Mouse (Mus musculus): Measurements from ENCODE around the gene Iqce.

The Iqce gene

GRCm38 (mm10) chr5:140702103-140702513 lies at the start of gene Iqce:
TSS of gene Iqce (minus strand) at chr5:140702378.
- peak; percentile 90 for DNase-seq

DNA sequence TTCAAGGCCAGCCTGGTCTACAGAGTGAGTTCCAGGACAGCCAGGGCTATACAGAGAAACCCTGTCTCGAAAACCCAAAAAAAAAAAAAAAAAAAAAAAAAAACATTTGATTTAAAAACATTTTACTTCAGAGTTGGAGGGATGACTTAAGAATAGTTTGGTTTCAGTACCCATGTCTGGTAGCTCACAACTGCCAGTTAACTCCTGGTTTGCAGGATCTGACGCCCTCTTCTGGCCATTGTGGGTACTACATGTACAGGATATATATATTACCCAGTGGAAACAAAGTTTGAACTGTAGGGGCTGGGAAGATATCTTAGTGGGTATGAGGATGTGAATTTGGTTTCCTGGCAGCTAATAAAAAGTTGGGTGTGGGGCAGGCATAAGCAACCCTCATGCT lies 48.7 kb upstream of the Iqce start:
- peak; percentile 31 for DNase-seq

GRCm38 (mm10) chr5:140749062-140749875 lies 47.1 kb upstream of the Iqce start:
- peak; percentile 78 for DNase-seq

GRCm38 (mm10) chr5:140748425-140748824 lies 46.2 kb upstream of the Iqce start:
- no peak for DNase-seq

DNA sequence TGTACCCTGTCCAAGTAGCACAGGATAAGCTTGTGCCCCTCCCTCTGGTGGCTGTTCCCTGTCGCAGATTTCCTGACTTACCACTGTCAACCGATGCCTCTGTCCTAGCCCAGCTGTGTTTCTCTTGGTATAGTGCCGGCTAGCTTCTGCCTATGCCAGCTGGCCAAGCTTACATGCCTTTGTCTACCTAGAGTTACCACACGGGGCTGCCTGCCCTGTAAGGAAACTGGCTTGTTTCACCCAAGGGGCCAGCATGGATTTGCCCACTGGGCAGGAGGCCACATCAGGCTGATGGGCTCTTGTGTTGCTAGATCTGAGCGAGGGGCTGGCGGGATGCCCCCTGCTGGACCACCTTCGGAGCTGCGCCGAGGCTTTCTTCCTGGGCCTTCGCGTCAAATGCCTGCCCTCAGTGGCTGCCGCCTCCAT lies 41.5 kb upstream of the Iqce start:
- DNase-seq = no peak

DNA sequence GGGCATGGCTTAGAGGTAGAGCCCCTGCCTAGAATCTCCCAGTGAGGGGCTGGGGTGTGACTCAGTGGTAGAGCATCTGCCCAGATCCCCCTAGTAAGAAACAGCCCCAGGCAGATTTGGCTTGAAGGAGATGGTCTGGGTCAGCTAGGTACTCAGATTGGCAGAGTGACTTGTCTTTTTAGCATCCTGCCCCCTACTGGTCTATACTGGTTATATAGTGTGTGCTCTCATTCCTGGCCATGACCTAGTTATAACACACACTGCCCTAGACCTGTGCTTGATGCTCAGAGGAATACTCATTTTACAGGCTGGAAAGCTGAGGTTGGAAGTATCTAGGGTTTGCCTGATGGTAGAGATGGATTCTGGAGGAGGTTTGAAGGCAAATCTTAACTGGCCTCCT lies 39.7 kb upstream of the Iqce start:
- no peak for DNase-seq

DNA sequence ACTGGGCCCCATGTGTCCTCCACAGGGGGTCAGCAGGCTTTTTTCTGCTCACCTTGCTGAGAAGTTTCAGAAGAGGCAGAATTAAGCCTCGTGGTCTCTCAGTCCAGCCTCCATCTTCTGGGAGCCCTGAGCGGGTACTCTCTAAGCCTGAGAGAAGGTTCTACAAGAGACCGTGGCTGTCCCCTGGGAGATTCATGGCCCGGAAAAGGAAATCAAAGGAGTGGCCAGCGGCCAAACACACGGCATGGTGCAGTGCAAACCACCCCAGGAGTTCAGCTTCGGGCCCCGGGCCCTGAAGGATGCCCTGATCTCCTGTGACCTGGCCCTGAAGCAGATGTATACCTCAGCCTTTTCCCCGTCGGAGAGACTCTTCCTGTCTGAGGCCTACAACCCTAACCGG lies 38.9 kb upstream of the Iqce start:
- no peak for DNase-seq

GRCm38 (mm10) chr5:140739813-140740212 lies 37.6 kb upstream of the Iqce start:
- no peak for DNase-seq

- no peak for DNase-seq
These were observed 34.0 kb upstream of the Iqce start for GRCm38 (mm10) chr5:140736166-140736565.

- no peak for DNase-seq
These were observed 33.1 kb upstream of the Iqce start for GRCm38 (mm10) chr5:140735297-140735696.

GRCm38 (mm10) chr5:140733336-140733735 lies 31.2 kb upstream of the Iqce start:
- no peak for DNase-seq

DNA sequence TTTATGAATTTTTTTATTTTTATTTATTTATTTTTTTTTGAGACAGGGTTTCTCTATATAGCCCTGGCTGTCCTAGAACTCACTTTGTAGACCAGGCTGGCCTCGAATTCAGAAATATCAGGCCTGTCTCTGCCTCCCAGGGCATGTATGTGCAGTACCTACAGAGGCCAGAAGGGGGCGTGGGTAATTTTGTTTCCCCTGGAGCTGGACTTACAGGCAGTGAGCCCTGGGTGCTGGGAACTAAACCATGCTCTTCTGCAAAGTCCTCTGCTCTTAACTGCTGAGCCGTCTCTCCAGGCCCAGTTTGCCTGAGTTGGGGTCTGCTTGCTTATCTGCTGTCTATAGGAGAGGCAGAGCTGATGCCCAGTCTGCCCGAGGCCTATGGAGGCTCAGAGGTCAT lies 30.0 kb upstream of the Iqce start:
- peak; percentile 42 for DNase-seq

DNA sequence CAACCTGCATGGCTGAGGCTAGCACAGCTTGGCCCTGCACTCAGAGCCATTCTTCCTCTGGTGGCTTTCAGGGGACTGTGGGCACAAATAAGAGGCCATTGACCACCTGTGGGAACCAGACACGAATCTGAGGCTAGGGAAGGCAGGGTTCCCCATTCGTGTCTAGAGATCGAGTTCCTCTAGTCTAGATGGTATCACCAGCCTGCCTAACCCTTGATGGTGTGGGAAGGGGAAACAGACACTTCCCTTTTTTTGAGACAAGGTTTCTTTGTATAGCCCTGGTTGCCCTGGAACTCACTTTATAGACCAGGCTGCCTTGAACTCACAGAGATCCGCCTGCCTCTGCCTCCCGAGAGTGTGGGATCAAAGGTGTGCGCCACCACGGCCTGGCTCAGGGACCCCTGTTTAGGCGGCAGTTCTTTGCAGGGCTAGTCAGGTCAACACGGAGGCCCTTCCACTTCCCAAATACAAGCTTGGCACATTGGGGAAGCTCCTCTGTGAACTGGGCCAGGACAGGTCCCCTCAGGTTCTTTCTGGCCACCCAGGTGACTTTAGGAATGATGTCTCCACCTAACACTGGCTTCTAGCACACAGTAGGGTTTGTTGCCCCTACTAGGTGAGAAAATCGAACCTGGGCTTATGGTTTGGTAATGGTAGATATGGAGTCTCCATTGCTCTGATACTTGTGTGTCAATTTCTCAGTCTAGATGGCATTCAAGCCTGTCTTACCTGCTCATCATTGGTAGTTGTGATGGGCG lies 29.0 kb upstream of the Iqce start:
- DNase-seq = no peak

GRCm38 (mm10) chr5:140726946-140727740 lies 25.0 kb upstream of the Iqce start:
- DNase-seq = no peak

GRCm38 (mm10) chr5:140726062-140726839 lies 24.1 kb upstream of the Iqce start:
- DNase-seq = no peak

- no peak for DNase-seq
These were observed 21.6 kb upstream of the Iqce start, which contains the start of gene Amz1 for GRCm38 (mm10) chr5:140723822-140724221. TSS of gene Amz1 (plus strand) at chr5:140724127.

DNA sequence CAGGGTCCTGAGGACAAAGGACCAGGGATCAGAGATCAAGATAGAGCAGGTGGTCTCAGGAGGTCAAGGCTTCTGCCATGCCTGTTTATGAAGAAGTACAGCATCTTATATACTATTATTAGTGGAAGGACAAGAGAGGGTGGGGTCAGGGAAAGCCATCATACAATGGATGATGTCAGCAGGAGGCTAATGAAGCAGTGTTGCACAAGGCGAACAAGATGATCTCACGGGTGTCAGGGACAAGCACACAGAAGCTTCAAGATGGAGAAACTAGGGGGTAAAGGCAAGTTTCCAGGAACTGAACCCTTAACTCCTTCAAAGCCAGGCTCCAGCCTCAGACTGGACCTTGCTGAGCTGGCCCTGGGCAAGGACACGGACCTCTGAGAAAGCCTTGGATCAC lies 19.9 kb upstream of the Iqce start:
- DNase-seq = no peak

GRCm38 (mm10) chr5:140720773-140721172 lies 18.6 kb upstream of the Iqce start:
- no peak for DNase-seq

GRCm38 (mm10) chr5:140711040-140711439 lies 8.9 kb upstream of the Iqce start:
- DNase-seq = no peak

- DNase-seq = no peak
These were observed 8.1 kb upstream of the Iqce start for GRCm38 (mm10) chr5:140710315-140710714.

DNA sequence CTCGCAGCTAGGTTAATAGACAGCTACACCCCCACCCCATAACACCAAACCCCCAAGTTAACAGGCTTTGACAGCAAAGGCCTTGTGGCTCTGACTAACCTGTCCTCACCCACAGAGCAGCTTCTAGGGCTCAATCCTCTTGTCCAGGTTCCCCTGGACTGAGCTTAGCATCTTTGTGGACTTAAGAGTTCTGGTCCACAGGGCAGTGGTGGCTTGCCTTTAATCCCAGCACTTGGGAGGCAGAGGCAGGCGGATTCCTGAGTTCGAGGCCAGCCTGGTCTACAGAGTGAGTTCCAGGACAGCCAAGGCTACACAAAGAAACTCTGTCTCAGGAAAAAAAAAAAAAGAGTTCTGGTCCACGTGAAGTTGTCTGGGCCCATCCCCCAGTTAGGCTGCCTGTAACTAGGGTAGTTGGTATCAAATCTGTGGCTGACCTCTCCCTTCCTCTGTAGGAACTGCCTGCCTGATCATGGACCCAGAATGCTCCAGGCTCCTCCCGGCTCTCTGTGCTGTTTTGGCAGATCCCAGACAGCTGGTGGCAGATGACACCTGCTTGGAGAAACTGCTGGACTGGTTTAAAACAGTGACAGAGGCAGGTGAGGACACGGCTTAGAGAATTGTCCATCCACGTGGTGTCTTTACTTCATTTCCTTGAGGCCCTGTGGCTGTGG lies 3.5 kb upstream of the Iqce start:
- DNase-seq = peak; percentile 23

Measured in liver (tissue).